Mouse (Mus musculus) right cerebral cortex, postnatal 36 days (tissue): ENCODE measurements around the gene Vps52.
A peak's percentile ranks its signal among the peaks of the same experiment; 100 is the strongest.
"Not testable (repeated sequence)": the region's sequence is repeated elsewhere in the genome, so short reads cannot be mapped to it uniquely, and the experiment has no call there.

Source experiments
- DNase-seq, 2 experiments: peaks; one replicate each; pipeline ENCODE4 v3.0.0; 2022; ENCODE audit warnings: low spot score in 2 of 2, mixed read lengths in 1 of 2

Vps52 gene

DNA sequence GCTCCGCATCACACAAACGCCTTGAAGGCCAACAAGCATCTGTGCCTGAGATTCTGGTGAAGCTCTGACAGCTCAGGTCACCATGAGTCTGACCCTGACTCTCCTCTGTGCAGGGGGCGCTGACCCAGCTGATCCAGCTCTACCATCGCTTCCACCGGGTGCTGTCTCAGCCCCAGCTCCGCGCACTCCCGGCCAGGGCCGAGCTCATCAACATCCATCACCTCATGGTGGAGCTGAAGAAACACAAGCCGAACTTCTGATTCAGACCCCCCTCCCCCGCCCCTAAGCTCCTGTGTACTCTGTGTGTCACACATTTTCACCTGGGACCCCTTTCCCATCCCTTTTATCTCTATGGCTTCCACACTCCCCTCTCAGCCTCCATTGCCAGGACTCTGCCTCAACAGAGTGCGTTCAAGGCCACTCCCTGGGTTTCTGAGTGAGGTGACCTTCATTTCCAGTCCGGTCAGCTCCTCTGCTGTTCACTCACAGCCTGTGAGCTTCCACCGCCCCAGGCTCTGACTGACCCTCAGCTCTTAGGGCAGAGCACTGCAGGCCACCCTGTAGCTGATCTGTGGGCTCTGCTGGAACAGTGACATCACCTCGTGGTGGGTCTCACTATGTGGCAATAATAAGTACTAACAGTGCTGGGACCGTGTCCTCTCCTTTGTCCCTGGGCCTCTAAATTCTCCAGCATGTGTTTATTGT is 10.4 kb downstream of the Vps52 start:
- no peak for DNase-seq

DNA sequence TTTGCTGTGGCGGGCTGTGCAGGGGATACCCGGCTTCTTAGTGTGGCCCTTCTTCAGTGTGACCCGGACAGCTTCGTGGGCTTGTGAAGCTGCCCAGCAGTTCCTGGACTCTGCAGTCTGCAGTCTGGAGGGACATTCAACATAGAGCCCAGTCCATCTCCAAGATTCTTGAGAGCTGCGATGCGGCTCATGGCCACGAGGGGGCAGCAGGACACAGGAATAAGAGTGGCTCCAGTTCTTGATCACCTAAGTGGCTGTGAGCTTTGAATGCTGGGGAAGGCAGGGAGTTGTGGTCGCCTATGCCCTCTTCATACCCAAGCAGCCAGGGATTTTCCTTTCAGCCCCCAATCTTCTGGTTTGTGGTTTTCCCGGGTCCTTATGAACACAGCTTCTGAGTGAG is 12.9 kb downstream of the Vps52 start:
- peak in 1 of 2 experiments; percentile 58 for DNase-seq

DNA sequence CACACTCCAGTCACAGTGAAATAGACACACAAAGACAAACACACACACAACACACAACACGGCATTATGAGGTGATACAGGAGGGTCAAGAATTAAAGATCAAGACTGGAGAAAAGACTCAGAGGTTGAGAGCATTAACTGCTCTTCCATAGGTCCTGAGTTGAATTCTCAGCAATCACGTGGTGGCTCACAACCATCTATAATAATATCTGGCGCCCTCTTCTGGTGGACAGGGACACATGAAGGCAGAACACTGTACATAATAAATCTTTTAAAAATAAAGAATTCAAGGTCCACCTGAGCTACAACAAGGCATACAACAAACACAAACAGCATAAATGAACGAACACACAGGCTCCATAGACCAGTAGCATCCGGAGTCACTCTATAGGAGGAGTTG is 13.3 kb downstream of the Vps52 start:
- DNase-seq: no peak

DNA sequence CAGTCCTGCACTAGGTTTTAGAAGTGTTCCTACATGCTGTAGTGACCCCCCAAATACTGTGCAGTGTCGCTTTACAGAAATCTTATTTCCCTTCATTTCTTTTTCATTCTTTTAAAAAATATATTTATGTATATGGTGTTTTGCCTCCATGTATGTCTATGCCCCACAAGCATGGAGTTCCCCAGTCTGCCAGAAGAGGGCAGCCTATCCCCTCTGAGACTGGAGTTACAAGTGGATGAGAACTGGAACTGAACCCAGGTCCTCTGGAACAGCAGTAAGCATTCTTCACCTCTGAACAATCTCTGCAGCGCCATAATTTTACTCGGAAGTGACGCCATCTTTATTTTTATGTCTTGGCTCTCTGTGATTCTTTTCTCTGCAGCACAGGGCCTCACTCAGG is 13.8 kb downstream of the Vps52 start:
- DNase-seq: no peak

DNA sequence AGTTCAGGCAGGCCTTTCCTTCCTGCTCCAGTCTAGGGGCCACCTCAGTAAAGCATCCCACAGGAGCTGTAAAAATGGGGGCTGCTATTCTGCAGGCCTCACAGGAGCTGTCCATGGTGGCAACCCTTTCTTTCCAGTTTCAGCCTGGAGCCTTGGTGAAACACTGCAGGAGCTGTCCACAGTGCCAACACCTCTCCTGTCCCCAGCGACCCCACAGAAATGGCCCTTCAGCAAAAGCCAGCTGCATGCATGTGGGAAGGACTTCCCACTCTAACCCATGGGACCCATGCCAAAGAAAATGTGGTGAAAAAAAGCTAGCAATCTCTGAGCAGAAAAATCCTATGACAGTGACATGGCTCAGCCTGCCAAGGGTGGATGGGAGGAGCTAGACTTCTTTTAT is 17.1 kb downstream of the Vps52 start:
- no peak for DNase-seq

DNA sequence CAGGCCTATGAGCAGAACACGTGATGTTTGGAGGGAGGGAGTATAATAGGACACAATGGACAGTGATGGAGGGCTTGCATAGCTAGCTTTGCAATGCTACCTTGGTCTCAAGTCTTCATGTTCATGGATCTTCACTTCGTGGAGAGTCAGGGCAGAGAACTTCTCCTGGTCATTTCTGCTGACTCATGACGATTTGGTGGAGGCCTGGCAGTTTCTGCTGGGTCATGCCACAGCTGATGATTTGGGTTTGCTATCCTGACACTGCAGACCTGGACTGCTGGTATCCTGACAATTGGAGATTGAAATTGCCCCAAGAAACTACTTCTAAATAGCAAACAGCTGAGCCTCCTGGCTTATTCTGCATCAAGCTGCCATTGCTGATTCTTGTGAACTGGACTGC is 18.0 kb downstream of the Vps52 start:
- DNase-seq: no peak

DNA sequence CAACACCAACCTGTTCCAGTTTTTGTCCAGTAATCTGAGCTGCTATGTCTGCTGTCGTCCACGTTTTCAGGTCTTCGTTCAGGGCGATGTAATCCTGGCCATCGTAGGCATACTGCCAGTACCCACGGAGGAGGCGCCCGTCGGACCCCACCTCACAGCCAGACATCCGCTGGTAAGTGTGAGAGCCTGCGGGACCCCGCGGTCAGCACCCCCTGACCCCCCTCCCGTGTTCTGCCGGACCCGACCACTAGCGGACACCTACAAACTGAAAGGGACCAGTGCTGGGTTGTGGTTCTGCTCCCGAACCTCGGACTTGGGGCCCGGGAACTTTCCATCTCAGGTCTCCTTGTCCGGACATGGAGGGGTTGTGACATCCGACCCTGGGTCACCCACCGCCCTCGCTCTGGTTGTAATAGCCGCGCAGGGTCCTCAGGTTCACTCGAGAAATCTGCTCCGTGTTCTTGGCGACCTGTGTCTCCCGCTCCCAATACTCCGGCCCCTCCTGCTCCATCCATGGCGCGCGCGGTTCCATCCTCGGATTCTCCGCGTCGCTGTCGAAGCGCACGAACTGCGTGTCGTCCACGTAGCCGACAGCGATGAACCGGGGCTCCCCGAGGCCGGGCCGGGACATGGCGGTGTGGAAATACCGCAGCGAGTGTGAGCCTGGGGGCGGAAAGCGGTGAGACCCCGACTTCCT is 22.4 kb downstream of the Vps52 start:
- DNase-seq: no peak

DNA sequence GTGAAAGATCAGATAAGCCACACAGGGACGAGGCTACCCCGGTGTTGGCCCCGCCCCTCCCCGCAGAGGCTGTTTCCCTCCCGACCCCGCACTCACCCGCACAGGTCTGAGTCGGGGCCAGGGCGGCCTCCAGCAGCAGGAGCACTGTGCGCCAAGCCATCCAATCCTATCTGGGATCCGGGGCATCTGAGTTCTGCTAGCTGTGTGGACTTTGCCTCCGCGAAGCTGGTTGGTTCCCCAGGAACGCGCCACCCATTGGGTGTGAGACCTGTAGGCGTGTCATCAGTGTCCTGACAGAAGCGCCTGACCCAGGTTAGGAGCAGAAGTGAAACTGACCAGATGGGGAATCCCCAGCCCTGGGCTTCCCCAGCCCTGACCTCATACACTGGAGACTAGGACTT is 23.0 kb downstream of the Vps52 start:
- DNase-seq: peak in 1 of 2 experiments; percentile 44

DNA sequence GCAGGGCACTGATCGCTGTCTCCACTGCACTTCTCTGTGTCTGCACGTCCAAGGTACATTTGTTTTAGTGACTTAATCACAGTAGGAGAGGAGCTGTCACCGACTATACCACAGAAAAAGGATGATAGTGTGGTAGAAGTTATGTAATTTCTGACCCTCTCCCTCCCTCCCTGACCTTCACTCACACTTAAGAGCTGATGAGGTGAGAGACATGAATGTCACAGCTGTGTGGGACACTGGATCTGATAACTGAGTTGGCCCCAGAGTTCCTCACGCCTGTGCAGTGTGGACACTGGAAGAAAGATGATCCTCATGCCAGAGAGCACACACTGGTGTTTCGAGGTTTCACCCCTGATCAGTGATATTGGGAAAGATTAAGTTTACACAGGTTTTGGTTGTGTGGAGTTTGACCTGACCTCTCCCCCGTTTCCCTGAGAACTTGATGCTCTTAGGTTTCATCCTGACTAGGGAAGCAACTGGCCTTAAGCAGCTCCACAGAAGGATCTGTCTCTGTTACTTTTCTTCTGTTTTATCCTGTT is 24.0 kb downstream of the Vps52 start:
- DNase-seq: no peak

DNA sequence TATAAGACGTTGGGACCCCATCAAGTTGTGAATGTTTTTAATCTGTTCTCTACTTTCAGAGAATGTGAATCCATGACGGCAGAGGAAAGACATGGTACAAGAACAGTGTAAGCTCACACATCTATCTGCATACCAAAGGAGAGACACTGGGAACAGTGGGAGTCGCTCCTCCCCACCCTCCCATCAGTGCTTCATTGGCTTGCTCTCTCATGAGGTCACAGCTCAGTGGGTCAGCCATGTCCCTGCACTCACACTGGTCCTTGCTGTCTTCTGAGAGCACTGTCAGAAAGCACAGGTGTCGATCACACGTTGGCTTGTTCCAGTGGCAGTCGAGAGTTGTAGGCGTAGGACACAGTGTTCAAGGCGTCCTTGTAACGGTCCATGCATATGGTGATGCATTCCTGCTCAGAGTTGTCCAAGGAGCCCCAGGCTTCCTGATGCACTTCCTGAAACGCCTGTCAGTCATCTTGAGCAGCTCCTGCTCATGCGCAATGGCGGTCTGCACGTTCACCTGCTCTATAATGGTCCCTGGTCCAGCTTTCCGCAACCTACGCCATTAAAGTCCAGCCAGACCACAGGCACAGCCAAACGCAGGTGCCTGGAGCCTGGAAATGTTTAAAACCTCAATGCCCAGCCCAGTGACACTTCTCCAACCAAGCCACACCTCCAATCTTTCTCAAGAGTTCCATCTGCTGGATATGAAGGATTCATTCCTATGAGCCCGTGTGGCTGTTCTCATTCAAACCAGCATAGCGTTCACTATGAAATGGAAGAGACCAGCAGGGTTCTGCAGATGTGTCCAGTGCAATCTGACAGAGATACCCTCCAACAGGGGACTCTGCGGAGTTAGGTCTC is 24.8 kb downstream of the Vps52 start:
- DNase-seq: no peak

DNA sequence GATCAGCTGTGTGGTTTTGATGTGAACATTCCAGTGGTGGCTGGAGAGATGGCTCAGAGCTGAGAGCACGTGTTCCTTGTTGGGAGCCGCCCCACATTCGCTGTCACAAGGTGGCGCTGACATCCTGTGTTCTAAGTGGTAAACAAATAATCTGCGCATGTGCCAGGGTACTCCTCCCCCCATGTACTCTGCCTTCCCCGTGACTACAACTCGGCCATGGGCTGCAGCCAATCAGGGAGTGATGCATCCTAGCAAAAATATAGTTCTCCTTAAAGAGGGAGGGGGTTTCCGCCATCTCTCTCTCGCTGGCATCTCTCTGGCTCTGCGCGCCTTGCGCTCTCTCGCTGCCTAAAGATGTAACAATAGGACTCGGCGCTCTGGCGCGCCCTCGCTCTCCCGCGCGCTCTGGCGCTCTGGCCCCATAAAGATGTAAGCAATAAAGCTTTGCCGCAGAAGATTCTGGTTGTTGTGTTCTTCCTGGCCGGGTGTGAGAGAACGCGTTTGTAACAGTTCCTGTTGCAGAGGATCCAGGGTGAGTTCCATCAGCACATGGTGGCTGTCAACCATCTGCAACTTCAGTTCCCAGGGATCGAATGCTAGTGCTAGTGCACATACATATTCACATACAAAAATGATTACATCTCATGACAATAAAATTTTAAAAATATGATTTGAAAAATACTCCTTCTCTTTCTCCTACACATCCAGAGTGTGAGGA is 25.7 kb downstream of the Vps52 start:
- peak; percentile 88 to 90 for DNase-seq

DNA sequence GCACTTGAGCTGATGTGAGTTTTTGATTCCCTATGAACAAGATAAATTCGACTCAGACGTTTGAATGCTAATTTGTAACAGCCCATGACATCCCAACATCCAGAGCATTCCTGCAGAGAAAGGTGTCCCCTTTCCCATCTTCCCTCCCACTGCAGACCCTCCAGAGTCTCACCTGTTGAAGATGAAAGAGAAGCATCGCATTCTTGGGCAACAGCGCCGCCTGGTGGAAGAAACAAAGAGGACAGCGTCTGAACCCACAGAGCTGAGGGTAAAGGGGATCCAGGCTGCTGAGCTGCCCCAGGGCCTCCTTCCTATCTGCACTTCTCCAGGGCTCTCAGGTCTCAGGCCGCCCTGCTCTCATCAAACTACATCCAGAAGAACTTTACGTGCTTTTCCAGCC is 26.5 kb downstream of the Vps52 start:
- not testable (repeated sequence) for DNase-seq

DNA sequence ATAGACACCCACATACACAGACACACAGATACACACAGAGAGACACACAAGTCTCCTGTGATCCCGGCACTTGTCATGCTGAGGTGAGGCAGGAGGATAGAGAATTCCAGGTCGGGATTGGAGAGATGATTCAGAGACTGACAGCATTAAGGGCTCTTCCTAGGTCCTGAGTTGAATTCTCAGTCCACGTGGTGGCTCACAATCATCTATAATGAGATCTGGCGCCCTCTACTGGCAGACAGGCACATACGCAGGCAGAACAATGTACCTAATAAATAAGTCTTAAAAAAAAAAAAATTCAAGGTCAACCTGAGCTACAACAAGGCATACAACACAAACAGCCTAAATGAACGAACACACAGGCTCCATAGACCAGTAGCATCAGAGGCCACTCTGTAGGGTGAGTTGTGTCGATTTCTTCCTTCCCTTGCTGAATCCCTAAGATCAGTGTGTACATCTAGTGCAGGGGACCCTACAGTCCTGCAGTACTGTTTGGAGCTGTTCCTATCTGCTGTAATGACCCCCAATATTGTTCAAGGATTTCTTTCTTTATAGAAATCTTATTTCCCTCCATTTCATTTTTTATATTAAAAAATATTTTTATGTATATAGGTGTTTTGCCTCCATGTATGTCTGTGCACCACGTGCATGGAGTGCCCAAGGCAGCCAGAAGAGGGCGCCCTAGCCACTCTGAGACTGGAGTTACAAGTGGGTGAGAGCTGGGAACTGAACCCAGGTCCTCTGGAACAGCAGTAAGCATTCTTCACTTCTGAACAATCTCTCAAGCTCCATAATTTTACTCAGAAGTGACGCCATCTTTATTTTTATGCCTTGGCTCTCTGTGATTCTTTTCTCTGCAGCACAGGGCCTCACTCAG is 36.4 kb downstream of the Vps52 start:
- DNase-seq: no peak

DNA sequence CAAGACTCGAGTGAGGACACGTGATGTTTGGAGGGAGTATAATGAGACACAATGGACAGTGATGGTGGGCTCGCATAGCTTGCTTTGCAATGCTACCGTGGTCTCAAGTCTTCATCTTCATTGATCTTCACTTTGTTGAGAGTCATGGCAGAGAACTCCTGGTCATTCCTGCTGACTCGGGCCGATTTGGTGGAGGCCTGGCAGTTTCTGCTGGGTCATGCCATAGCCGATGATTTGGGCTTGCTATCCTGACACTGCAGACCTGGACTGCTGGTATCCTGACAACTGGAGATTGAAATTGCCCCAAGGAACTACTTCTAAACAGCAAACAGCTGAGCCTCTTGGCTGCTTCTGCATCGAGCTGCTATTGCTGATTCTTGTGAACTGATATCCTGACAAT is 39.3 kb downstream of the Vps52 start:
- DNase-seq: no peak

DNA sequence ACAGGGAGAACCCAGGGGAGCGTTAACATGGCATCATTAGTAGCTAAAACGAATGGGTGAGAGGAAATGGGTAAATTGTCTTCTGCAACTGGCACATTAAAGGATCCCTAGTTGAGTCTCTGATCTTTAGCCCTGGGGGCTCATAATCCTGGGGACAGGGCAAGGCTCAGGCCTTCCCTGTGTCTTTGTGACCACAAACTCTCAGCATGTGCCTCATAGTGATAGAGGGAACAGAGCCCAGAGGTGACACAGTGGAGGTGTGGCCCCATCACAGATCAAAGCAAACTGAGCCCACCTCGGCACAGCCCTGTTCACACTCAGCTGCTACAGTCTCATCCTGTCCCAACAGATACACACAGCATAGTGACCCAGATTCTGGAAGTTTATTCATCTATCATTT is 40.0 kb downstream of the Vps52 start:
- DNase-seq: no peak

DNA sequence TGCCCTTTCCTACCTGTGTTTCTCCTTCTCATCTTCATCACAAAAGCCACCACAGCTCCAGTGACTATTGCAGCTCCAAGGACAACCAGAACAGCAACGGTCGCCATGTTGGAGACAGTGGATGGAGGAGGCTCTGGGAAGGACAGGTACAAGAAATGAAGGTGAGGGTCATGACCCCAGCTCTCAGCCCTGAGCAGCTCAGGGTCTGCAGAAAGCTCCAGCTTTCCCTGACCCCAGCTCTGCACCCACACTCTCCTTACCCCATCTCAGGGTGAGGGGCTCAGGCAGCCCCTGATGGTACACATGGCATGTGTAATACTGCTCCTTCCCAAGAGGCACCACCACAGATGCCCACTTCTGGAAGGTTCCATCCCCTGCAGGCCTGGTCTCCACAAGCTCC is 41.4 kb downstream of the Vps52 start:
- not testable (repeated sequence) for DNase-seq

DNA sequence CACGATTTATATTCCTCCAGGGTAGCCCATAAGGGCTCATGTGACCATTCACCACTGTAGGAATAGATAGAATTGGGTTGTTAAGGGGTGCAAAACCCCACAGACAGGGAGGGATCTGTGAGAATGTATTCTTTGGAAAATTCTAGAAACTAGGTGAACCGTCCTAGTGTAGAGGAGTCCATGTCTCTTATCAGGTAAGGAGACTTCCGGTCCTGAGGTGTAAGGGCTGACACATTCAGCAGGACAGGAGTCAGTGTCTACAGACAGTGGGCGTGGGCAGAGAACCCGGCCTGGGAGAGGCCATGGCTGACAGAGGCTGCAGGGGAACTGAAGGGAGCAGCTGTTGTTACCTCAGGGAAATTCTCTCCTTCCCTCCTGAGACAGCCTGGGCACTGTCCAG is 43.1 kb downstream of the Vps52 start:
- not testable (repeated sequence) for DNase-seq

DNA sequence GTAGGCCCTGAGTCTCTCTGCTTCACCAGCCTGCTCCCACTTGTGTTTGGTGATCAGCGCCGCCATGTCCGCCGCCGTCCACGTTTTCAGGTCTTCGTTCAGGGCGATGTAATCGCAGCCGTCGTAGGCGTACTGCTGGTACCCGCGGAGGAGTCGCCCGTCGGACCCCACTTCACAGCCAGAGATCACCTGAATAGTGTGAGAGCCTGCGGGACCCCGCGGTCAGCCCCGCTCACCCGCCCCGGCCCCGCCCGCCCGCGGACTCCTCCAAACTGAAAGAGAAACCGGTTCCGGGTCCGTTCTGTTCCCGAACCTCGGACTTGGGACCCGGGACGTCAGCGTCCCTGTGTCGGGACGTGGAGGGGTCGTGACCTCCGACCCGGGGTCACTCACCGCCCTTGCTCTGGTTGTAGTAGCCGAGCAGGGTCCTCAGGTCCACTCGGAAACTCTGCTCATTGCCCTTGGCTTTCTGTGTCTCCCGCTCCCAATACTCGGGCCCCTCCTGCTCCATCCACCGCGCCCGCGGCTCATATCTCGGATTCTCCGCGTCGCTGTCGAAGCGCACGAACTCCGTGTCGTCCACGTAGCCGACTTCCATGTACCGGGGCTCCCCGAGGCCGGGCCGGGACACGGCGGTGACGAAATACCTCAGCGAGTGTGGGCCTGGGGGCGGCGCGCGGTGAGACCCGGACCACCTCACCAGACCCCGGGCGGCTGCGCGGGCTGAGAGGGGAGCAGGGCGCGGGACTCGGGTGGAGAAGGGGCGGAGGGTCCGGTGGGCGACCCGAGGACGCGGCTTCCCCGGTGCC is 43.9 kb downstream of the Vps52 start:
- no peak for DNase-seq

DNA sequence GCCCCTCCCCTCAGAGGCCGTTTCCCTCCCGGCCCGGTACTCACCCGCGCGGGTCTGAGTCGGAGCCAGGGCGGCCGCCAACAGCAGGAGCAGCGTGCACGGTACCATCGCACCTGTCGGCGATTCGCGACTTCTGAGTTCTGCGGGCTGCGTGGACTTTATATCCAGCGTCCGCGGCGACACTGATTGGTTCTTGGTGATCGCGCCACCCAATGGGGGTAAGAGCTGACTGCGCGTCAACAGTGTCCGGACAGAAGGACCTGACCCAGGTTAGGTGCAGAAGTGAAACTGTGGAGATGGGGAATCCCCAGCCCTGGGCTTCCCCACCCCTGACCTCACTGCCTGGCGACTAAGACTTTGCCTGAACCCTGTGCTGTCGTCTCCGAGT is 44.5 kb downstream of the Vps52 start, which contains the start of gene H2-K1:
Gene H2-K1, minus strand, starts transcription at position 198 of the 388 bp plus-strand sequence.
- DNase-seq: peak; percentile 49 to 65

DNA sequence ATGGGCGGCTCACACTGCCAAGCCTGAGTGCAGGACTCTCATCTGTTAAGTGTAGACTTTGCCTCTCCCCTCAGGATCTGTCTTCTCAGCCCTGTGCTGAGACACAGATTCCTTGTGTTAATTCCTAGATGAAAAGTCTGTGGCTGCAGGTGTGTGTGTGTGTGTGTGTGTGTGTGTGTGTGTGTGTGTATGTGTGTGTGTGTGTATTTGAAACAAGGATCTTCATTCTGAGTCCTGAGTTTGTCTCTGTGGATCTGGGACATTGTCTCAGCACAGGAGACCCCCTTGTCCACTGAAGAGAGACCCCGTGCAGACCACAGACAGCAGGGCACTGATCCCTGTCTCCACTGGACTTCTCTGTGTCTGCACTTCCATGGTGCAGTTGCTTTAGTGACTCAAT is 45.2 kb downstream of the Vps52 start:
- DNase-seq: not testable (repeated sequence)
